Mouse (Mus musculus) NIH3T3 (cell line): ENCODE measurements around the gene Abhd17b.

Experiments used
- DNase-seq: peaks from one replicate; pipeline ENCODE4 v3.0.0-alpha.2; 2012; ENCODE audit warnings: low read depth

The Abhd17b gene

GRCm38 (mm10) chr19:21733176-21733575 is 80.2 kb downstream of the Abhd17b start:
- no peak for DNase-seq

GRCm38 (mm10) chr19:21734112-21734511 is 81.1 kb downstream of the Abhd17b start:
- DNase-seq = peak; percentile 84
